Mouse (Mus musculus) heart, postnatal 0 days (tissue): ENCODE measurements around the gene Olfr735.

Experiments used
- CTCF ChIP-seq: IDR thresholded peaks from 2 replicates; pipeline ENCODE4 v1.5.1; 2016; ENCODE audit warnings: antibody characterized with exemption, control low read depth, low read depth
- EP300 ChIP-seq: IDR thresholded peaks from 2 replicates; pipeline ENCODE4 v1.6.1; 2016; ENCODE audit warnings: antibody characterized with exemption, low read depth

- TF ChIP-seq CTCF: no peak
- TF ChIP-seq EP300: no peak
Observed at GRCm38 (mm10) chr14:50348796-50349195, at the start of gene Olfr735.
